Mouse (Mus musculus): ENCODE measurements around the gene Dnase1l3.

Gene Dnase1l3

DNA sequence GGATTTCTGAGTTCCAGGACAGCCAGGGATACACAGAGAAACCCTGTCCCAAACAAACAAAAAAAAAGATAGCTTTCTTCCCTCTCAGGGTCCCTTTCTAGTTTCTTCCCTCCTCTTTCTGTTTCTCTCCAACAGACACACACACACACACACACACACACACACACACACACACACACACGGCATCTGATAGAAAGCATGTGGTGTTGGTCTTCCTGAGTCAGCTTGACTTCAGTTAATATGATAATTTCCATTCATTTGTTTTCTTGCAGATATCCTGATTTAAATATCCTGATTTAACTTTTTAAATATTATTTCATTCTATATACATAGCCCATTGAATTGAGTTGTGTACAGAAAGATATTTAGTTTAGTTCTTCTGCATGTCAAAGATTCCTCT is 66.0 kb downstream of the Dnase1l3 start:
- DNase-seq, result no peak

DNA sequence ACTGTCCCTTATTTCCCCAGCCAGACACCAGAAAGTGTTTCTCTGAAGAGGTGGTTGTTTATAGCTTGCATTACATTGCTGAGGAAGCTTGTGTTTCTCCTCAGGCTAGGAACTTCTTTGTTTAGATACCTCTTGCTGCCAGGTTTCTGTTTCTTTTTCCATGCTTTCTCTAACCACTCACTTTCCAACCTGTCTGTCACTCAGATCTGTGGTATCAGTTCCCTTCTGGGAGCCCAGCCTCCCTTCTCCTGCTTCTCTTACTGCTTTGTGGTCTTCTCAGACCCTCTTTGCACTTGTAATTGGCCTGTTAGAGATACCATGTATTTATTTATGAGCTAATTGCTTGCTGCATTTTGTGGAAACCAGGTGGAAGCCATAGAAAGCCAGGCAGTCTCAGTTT is 70.7 kb downstream of the Dnase1l3 start:
- DNase-seq, result no peak

DNA sequence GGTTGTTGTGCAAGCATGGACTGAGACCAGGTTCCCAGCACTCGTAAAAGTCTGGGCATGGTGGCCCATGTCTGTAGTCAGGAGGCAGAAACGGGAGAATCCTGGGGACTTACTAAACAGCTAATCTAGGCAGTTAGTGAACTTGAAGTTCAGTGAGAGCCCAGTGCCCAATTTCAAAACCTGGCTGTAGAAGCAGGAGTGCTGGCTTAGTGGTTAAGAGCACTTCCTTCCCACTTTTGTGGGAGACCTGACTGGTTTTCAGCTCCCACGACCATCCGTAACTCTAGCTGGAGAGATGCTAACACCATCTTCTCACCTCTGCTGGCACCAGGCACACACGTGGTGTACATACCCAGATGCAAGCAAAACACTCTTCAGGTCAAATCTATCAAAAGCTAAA is 72.9 kb downstream of the Dnase1l3 start:
- DNase-seq, result no peak

DNA sequence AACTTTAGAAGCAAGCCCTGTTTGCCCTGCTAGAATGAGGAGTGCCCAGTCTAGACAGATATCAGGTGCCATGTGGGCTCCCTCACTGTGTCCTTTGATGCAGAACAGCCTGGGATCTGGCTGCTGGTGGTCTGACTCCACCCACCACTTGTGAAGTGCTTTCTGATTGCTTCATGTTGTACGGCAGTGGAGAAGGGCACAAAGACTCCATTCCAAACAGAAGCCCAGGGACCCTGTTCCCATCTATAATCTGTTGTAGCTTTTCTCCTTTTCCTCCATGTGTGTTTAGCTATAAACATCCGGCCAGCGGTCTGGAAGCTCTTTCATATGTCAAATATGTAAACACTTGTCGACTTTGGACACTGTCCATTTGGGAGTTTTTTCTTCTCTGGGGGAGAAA is 74.5 kb downstream of the Dnase1l3 start:
- DNase-seq, result no peak

DNA sequence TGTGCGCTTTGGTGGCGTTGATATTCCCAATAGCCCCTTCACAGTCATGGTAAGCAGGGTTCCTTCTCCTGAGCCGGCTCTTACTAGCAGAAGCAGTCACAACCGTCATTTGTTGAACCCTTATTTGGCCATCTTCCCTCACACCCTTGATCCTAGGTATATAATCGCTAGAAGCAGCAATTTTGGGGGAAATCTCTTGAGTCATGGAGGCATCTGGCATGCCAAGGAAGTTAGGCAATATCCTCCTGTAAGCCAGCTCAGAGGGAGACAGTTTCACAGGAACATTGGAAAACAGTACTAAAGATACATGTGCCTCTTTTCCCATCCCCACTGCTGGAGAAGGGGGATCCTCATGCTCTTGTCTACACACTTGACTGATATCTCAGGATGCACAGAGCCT is 75.1 kb downstream of the Dnase1l3 start:
- no peak for DNase-seq

DNA sequence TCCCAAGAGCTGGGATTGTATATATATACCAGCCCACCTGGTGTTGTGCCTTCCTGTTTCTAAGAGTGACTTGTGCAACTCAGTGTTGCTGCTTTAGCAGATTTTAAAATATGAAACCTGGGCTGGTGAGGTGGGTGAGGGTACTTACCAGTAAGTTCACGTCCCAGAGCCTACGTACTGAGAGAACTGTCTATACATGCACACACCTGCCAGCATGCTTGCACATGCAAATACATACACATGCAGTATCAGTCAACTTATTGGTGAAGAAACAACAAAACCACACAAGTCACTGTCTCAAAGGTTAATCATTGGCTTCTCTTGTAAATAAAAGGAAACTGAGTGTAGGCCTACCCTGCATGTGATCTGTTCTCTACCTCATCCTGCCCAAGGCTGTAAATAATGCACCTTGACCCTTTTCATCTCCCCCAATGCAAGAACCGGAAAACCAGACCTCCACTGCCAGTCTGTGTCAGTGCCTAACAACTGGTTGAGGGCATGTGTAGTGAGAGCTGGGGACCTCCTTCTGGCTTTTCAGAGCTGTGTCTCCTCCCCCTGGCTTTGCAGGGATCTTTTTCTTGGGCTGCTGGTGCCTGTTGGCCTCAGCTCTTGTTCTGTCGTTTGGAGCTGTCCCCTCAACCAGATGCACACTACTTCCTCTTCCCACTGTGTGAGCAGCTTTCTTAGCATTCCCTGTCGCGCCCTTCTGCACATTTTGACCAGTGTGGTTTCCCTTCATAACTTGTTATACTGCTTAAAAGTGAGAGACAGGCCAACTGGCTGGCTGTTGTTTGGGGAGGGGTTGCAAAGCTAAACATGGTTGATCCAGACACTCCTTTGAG is 76.0 kb downstream of the Dnase1l3 start:
- DNase-seq, result peak; percentile 31
